Mouse (Mus musculus): ENCODE data around the gene Plekha6. TPM values are rescaled to one million over a fixed set of nuclear protein-coding genes. Genes with fewer than 3 reads are reported as not detected.

The Plekha6 gene
- polyA plus RNA-seq, 1 experiment from 2014 or later = 27.4 TPM

DNA sequence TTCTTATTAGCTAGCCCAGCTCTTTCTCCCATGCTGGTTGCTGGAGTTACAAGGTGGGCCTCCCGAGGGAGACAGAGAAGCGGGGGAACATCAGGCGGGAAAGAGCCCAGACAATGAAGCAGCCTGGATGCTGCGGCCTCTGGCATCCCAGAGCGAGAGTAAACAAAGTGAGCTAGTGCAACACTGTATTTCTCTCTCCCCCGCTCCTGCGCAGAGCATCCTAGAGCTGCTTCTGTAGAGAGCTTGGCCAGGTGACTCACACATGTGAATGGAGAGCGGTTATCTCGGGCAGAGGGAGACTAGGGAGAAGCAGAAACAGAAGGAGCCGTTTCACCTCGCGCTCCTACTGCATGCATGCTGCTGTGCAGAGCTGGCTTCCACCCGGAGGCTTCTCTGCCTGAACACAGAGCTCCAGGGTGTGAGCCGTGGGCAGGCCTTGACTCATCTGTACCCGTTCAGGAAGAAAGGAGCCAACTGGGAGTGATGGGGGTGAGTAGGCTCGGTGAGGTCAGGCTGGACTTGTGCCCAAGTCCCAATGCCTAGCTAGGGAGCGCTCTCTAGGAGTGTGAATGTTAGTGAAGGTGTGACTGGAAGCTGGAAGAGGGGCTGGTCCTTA, 46.0 kb downstream of the Plekha6 start:
- no peaks in the 10 kb centered on the region for H3K9me3 ChIP-seq
- ATAC-seq (ENCODE audit: low read depth) = peak; percentile 26; the same call in 1 of the 2 replicates
- peaks cover 62% of the 10 kb centered on the region for H3K4me1 ChIP-seq (replicated peaks)
- H3K4me3 ChIP-seq = no peak overlapping the region
- H3K36me3 ChIP-seq = no peaks in the 10 kb centered on the region
- H3K9ac ChIP-seq = peak overlapping the region; percentile 22
- 32% methylated on average over 17 of the region's 17 CpGs for WGBS
- no peaks in the 10 kb centered on the region for H3K27me3 ChIP-seq
- peak overlapping the region; percentile 72 for H3K27ac ChIP-seq (replicated peaks)
- H3K4me2 ChIP-seq = peak overlapping the region; percentile 9; the same call in 1 of the 2 replicates

- H3K36me3 ChIP-seq = no peaks in the 10 kb centered on the region
- H3K4me2 ChIP-seq = no peak overlapping the region
- H3K27me3 ChIP-seq = no peaks in the 10 kb centered on the region
- peak overlapping the region; percentile 72; the same call in 1 of the 2 replicates for H3K27ac ChIP-seq (replicated peaks)
- H3K4me1 ChIP-seq (replicated peaks) = peaks cover 70% of the 10 kb centered on the region
- H3K4me3 ChIP-seq = no peak overlapping the region
- 81% methylated on average over 7 of the region's 7 CpGs for WGBS
- H3K9me3 ChIP-seq = no peaks in the 10 kb centered on the region
- no peak for ATAC-seq (ENCODE audit: low read depth)
- H3K9ac ChIP-seq = peak overlapping the region; percentile 41
Measured at GRCm38 (mm10) chr1:133210766-133211165, 46.8 kb downstream of the Plekha6 start.

DNA sequence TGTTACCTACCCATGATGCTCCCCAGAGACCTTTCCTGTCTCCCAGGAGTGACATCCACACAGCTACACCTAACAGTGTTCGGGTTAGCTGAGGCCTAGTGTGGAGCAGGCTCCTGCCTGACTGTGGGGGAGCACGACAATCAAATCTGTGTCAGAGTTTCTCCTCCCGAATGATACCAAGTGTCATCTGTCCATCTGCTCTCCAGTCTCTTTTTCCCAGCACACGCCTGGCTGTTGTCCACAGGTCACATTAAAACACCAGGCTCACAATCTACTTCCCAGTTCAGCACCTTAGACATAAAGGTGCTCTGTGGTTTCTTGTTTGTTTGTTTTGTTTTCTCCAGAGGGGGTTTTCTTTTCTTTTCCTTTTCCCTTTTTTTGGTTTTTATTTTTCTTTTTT, 48.3 kb downstream of the Plekha6 start:
- Histone ChIP-seq H3K4me1 (replicated peaks) (peaks cover 85% of the 10 kb centered on the region), H3K27me3 (no peaks in the 10 kb centered on the region), H3K27ac (replicated peaks) (peak overlapping the region; percentile 23; the same call in 1 of the 2 replicates), H3K36me3 (no peaks in the 10 kb centered on the region), H3K4me3 (no peak overlapping the region), H3K4me2 (no peak overlapping the region), H3K9ac (peak overlapping the region; percentile 31; the same call in 1 of the 2 replicates), H3K9me3 (no peaks in the 10 kb centered on the region)
- no peak for ATAC-seq (ENCODE audit: low read depth)
- WGBS = 59% methylated on average over 4 of the region's 4 CpGs

GRCm38 (mm10) chr1:133213098-133213497, 49.1 kb downstream of the Plekha6 start:
- no peak overlapping the region for H3K27ac ChIP-seq (replicated peaks)
- H3K9me3 ChIP-seq = no peaks in the 10 kb centered on the region
- peaks cover 88% of the 10 kb centered on the region for H3K4me1 ChIP-seq (replicated peaks)
- H3K9ac ChIP-seq = no peak overlapping the region
- no peak for ATAC-seq (ENCODE audit: low read depth)
- H3K4me2 ChIP-seq = no peak overlapping the region
- 71% methylated on average over 7 of the region's 7 CpGs for WGBS
- no peaks in the 10 kb centered on the region for H3K36me3 ChIP-seq
- no peak overlapping the region for H3K4me3 ChIP-seq
- H3K27me3 ChIP-seq = no peaks in the 10 kb centered on the region

GRCm38 (mm10) chr1:133213901-133214300, 49.9 kb downstream of the Plekha6 start:
- 96% methylated on average over 4 of the region's 4 CpGs for WGBS
- Histone ChIP-seq H3K27me3 (no peaks in the 10 kb centered on the region), H3K4me3 (no peak overlapping the region), H3K4me2 (no peak overlapping the region), H3K36me3 (no peaks in the 10 kb centered on the region), H3K4me1 (replicated peaks) (peaks cover 90% of the 10 kb centered on the region), H3K9ac (no peak overlapping the region), H3K27ac (replicated peaks) (no peak overlapping the region), H3K9me3 (no peaks in the 10 kb centered on the region)
- no peak for ATAC-seq (ENCODE audit: low read depth)

- Histone ChIP-seq H3K4me3 (no peak overlapping the region), H3K4me2 (no peak overlapping the region), H3K4me1 (replicated peaks) (peaks cover 87% of the 10 kb centered on the region), H3K36me3 (no peaks in the 10 kb centered on the region), H3K9me3 (no peaks in the 10 kb centered on the region), H3K9ac (no peak overlapping the region), H3K27ac (replicated peaks) (peak overlapping the region; percentile 33; the same call in 1 of the 2 replicates), H3K27me3 (no peaks in the 10 kb centered on the region)
- WGBS = 72% methylated on average over 7 of the region's 7 CpGs
- ATAC-seq (ENCODE audit: low read depth) = no peak
Measured at GRCm38 (mm10) chr1:133214672-133215359, 50.8 kb downstream of the Plekha6 start.

GRCm38 (mm10) chr1:133215360-133215700, 51.3 kb downstream of the Plekha6 start:
- Histone ChIP-seq H3K4me1 (replicated peaks) (peaks cover 82% of the 10 kb centered on the region), H3K27ac (replicated peaks) (peak overlapping the region; percentile 33; the same call in 1 of the 2 replicates)
- WGBS = 69% methylated on average over 3 of the region's 3 CpGs

GRCm38 (mm10) chr1:133215753-133216152, 51.7 kb downstream of the Plekha6 start:
- Histone ChIP-seq H3K4me1 (replicated peaks) (peaks cover 78% of the 10 kb centered on the region), H3K36me3 (no peaks in the 10 kb centered on the region), H3K9ac (peak overlapping the region; percentile 41), H3K27me3 (no peaks in the 10 kb centered on the region), H3K4me3 (no peak overlapping the region), H3K27ac (replicated peaks) (peak overlapping the region; percentile 84), H3K9me3 (no peaks in the 10 kb centered on the region), H3K4me2 (no peak overlapping the region)
- WGBS = 76% methylated on average over 10 of the region's 10 CpGs
- no peak for ATAC-seq (ENCODE audit: low read depth)

More at GRCm38 (mm10) chr1:133215360-133215700, 51.3 kb downstream of the Plekha6 start:
- H3K9ac ChIP-seq = no peak overlapping the region
- no peak overlapping the region for H3K4me3 ChIP-seq
- no peaks in the 10 kb centered on the region for H3K36me3 ChIP-seq
- H3K4me2 ChIP-seq = no peak overlapping the region
- no peaks in the 10 kb centered on the region for H3K27me3 ChIP-seq
- no peak for ATAC-seq (ENCODE audit: low read depth)
- H3K9me3 ChIP-seq = no peaks in the 10 kb centered on the region

GRCm38 (mm10) chr1:133217031-133217430, 53.0 kb downstream of the Plekha6 start:
- H3K4me2 ChIP-seq = no peak overlapping the region
- H3K9ac ChIP-seq = no peak overlapping the region
- peaks cover 76% of the 10 kb centered on the region for H3K4me1 ChIP-seq (replicated peaks)
- no peaks in the 10 kb centered on the region for H3K27me3 ChIP-seq
- H3K36me3 ChIP-seq = no peaks in the 10 kb centered on the region
- 28% methylated on average over 5 of the region's 5 CpGs for WGBS
- ATAC-seq (ENCODE audit: low read depth) = peak; percentile 79
- no peak overlapping the region for H3K4me3 ChIP-seq
- H3K27ac ChIP-seq (replicated peaks) = peak overlapping the region; percentile 84
- H3K9me3 ChIP-seq = no peaks in the 10 kb centered on the region

- H3K4me1 ChIP-seq (replicated peaks) = peaks cover 75% of the 10 kb centered on the region
- 44% methylated on average over 1 of the region's 1 CpGs for WGBS
- no peaks in the 10 kb centered on the region for H3K36me3 ChIP-seq
- no peak overlapping the region for H3K9ac ChIP-seq
- no peaks in the 10 kb centered on the region for H3K9me3 ChIP-seq
- no peak overlapping the region for H3K4me3 ChIP-seq
- no peak for ATAC-seq (ENCODE audit: low read depth)
- H3K27me3 ChIP-seq = no peaks in the 10 kb centered on the region
- no peak overlapping the region for H3K27ac ChIP-seq (replicated peaks)
- H3K4me2 ChIP-seq = no peak overlapping the region
Measured at GRCm38 (mm10) chr1:133219106-133219505, 55.1 kb downstream of the Plekha6 start.

DNA sequence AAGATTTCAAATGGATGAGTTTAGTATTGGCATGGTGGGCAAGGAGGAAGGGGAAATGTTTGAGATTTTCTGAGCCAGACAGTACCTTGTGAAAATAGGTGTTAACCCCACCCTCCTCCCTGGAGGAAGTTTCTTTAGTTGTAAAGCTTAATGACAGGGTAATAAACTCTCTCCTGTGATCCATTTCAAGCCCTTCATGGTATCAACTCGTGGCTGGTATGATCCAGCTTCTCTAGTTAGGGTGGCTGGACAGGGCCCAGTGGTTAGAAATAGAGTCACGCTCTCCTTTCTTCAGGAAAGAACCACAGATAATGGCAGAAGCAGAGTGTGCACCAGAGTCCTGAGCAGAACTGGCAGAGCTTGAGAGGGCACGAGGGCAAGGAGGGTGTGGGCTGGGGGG, 57.4 kb downstream of the Plekha6 start:
- Histone ChIP-seq H3K4me1 (replicated peaks) (peaks cover 69% of the 10 kb centered on the region), H3K36me3 (no peaks in the 10 kb centered on the region), H3K27ac (replicated peaks) (no peak overlapping the region), H3K4me2 (no peak overlapping the region), H3K4me3 (no peak overlapping the region), H3K9ac (no peak overlapping the region), H3K9me3 (no peaks in the 10 kb centered on the region), H3K27me3 (no peaks in the 10 kb centered on the region)
- WGBS = 49% methylated on average over 3 of the region's 3 CpGs
- ATAC-seq (ENCODE audit: low read depth) = no peak

GRCm38 (mm10) chr1:133222445-133222995, 58.5 kb downstream of the Plekha6 start:
- 31% methylated on average over 6 of the region's 6 CpGs for WGBS
- H3K4me3 ChIP-seq = no peak overlapping the region
- peaks cover 69% of the 10 kb centered on the region for H3K4me1 ChIP-seq (replicated peaks)
- H3K27ac ChIP-seq (replicated peaks) = peak overlapping the region; percentile 61
- no peaks in the 10 kb centered on the region for H3K27me3 ChIP-seq
- H3K4me2 ChIP-seq = no peak overlapping the region
- H3K9ac ChIP-seq = 0 out of 2 replicates have a peak overlapping the region, but pooled peaks have one; percentile 47
- no peaks in the 10 kb centered on the region for H3K9me3 ChIP-seq
- H3K36me3 ChIP-seq = no peaks in the 10 kb centered on the region
- no peak for ATAC-seq (ENCODE audit: low read depth)

Measured in neural tube, embryonic 13.5 days (tissue).